Mouse (Mus musculus) MEL (cell line): ENCODE data around the gene Kctd7. TPM values are rescaled to one million over a fixed set of nuclear protein-coding genes. Genes with fewer than 3 reads are reported as not detected.

ENCODE experiments used
- DNase-seq: peaks from one replicate; pipeline ENCODE4 v3.0.0; 2011; ENCODE audit warnings: low read depth, low spot score
- H3K27ac ChIP-seq: 2 replicates; pipeline ENCODE4 v1.5.1; 2012; ENCODE audit warnings: low read depth, mild to moderate bottlenecking, control low read depth, low read length, moderate library complexity; ENCODE audit not compliant: control insufficient read depth
- H3K27me3 ChIP-seq, 2 experiments: fragments of 150-350 bp in 1 of 2; sonication (generic) in 1 of 2; 2 replicates each; pipeline ENCODE4 v1.6.1; 2012; ENCODE audit warnings: low read length in 2 of 2, mild to moderate bottlenecking in 2 of 2, improper control_type of control experiment in 1 of 2, moderate library complexity in 1 of 2; ENCODE audit not compliant: insufficient read depth in 2 of 2, control insufficient read depth in 1 of 2
- H3K36me3 ChIP-seq, 2 experiments: 2 replicates each; pipeline ENCODE4 v1.6.1; 2012 to 2014; ENCODE audit warnings: low read length in 2 of 2, improper control_type of control experiment in 1 of 2, inconsistent platforms in 1 of 2, mild to moderate bottlenecking in 1 of 2; ENCODE audit not compliant: insufficient read depth in 2 of 2, control insufficient read depth in 1 of 2
- H3K4me1 ChIP-seq, 2 experiments: fragments of 150-350 bp in 1 of 2; sonication (generic) in 1 of 2; 2 replicates each; pipeline ENCODE4 v1.6.1; 2012; ENCODE audit warnings: low read length in 2 of 2, improper control_type of control experiment in 1 of 2, mild to moderate bottlenecking in 1 of 2; ENCODE audit not compliant: insufficient read depth in 2 of 2, control insufficient read depth in 1 of 2
- H3K4me3 ChIP-seq, 2 experiments: fragments of 150-350 bp in 1 of 2; sonication (generic) in 1 of 2; 2 replicates each; pipeline ENCODE4 v1.5.1; 2012; ENCODE audit warnings: low read depth in 2 of 2, low read length in 2 of 2, mild to moderate bottlenecking in 2 of 2, moderate library complexity in 2 of 2, control low read depth in 1 of 2, improper control_type of control experiment in 1 of 2; ENCODE audit not compliant: control insufficient read depth in 1 of 2, insufficient read depth in 1 of 2
- H3K79me2 ChIP-seq: 2 replicates; pipeline ENCODE4 v1.6.1; 2012; ENCODE audit warnings: mild to moderate bottlenecking, low read length, moderate library complexity; ENCODE audit not compliant: control insufficient read depth, poor library complexity, insufficient read depth
- H3K9ac ChIP-seq: 2 replicates; pipeline ENCODE4 v1.6.1; 2012; ENCODE audit warnings: low read depth, mild to moderate bottlenecking, control low read depth, low read length, moderate library complexity; ENCODE audit not compliant: control insufficient read depth, poor library complexity, severe bottlenecking
- H3K9me3 ChIP-seq: fragments of 150-350 bp; sonication (generic); replicated peaks from 2 replicates; pipeline ENCODE4 v1.6.1; 2012; ENCODE audit warnings: mild to moderate bottlenecking, low read length, improper control_type of control experiment, moderate library complexity; ENCODE audit not compliant: insufficient read depth
- BHLHE40 ChIP-seq: IDR thresholded peaks from 2 replicates; pipeline ENCODE4 v1.6.1; 2012; ENCODE audit warnings: low read depth, mild to moderate bottlenecking, inconsistent platforms, low read length, improper control_type of control experiment, borderline replicate concordance
- CHD1 ChIP-seq: IDR thresholded peaks from 2 replicates; pipeline ENCODE4 v1.6.1; 2012; ENCODE audit warnings: low read depth, mild to moderate bottlenecking, inconsistent platforms, low read length, improper control_type of control experiment
- EP300 ChIP-seq, 2 experiments: IDR thresholded peaks; 2 replicates each; pipeline ENCODE4 v1.6.1; 2011; ENCODE audit warnings: improper control_type of control experiment in 2 of 2, low read length in 2 of 2, low read depth in 1 of 2, mild to moderate bottlenecking in 1 of 2
- ETS1 ChIP-seq: IDR thresholded peaks from 2 replicates; pipeline ENCODE4 v1.6.1; 2012; ENCODE audit warnings: low read depth, mild to moderate bottlenecking, inconsistent platforms, low read length, improper control_type of control experiment, moderate library complexity
- GATA1 ChIP-seq: IDR thresholded peaks from 2 replicates; pipeline ENCODE4 v1.6.1; 2011; ENCODE audit warnings: low read depth, low read length, improper control_type of control experiment
- HCFC1 ChIP-seq: IDR thresholded peaks from 2 replicates; pipeline ENCODE4 v1.6.1; 2012; ENCODE audit warnings: low read depth, mild to moderate bottlenecking, inconsistent platforms, low read length, improper control_type of control experiment, moderate library complexity
- MAFK ChIP-seq: IDR thresholded peaks from 2 replicates; pipeline ENCODE4 v1.6.1; 2011; ENCODE audit warnings: low read depth, mild to moderate bottlenecking, low read length, improper control_type of control experiment, borderline replicate concordance
- MAX ChIP-seq: IDR thresholded peaks from 2 replicates; pipeline ENCODE4 v1.6.1; 2011; ENCODE audit warnings: low read length, improper control_type of control experiment
- MXI1 ChIP-seq: IDR thresholded peaks from 2 replicates; pipeline ENCODE4 v1.6.1; 2011; ENCODE audit warnings: mild to moderate bottlenecking, low read depth, low read length, improper control_type of control experiment
- NRF1 ChIP-seq: IDR thresholded peaks from 2 replicates; pipeline ENCODE4 v1.6.1; 2014; ENCODE audit warnings: low read depth, mild to moderate bottlenecking, inconsistent platforms, low read length, improper control_type of control experiment, moderate library complexity; ENCODE audit not compliant: poor library complexity, insufficient read depth, severe bottlenecking
- POLR2AphosphoS2 ChIP-seq: IDR thresholded peaks from 2 replicates; pipeline ENCODE4 v1.6.1; 2011; ENCODE audit warnings: low read length, improper control_type of control experiment
- POLR2AphosphoS5 ChIP-seq: IDR thresholded peaks from 2 replicates; pipeline ENCODE4 v1.6.1; 2012; ENCODE audit warnings: low read depth, borderline replicate concordance, mild to moderate bottlenecking, inconsistent platforms, low read length, moderate library complexity, mixed read lengths
- RAD21 ChIP-seq: IDR thresholded peaks from 2 replicates; pipeline ENCODE4 v1.6.1; 2011; ENCODE audit warnings: mild to moderate bottlenecking, low read depth, low read length, improper control_type of control experiment
- RCOR1 ChIP-seq: IDR thresholded peaks from 2 replicates; pipeline ENCODE4 v1.6.1; 2012; ENCODE audit warnings: low read depth, mild to moderate bottlenecking, inconsistent platforms, low read length, improper control_type of control experiment
- SIN3A ChIP-seq: IDR thresholded peaks from 2 replicates; pipeline ENCODE4 v1.6.1; 2012; ENCODE audit warnings: low read length, improper control_type of control experiment, inconsistent platforms
- UBTF ChIP-seq: IDR thresholded peaks from 2 replicates; pipeline ENCODE4 v1.6.1; 2012; ENCODE audit warnings: low read depth, mild to moderate bottlenecking, inconsistent platforms, low read length, improper control_type of control experiment, moderate library complexity, borderline replicate concordance; ENCODE audit not compliant: insufficient read depth
- ZC3H11A ChIP-seq: IDR thresholded peaks from 2 replicates; pipeline ENCODE4 v1.6.1; 2012; ENCODE audit warnings: low read depth, mild to moderate bottlenecking, inconsistent platforms, low read length, improper control_type of control experiment
- ZKSCAN1 ChIP-seq: IDR thresholded peaks from 2 replicates; pipeline ENCODE4 v1.6.1; 2012; ENCODE audit warnings: low read depth, mild to moderate bottlenecking, inconsistent platforms, low read length, improper control_type of control experiment, moderate library complexity
- polyA plus RNA-seq, 2 experiments: library from polyadenylated mRNA; stranded (reverse) in 1 of 2; unstranded in 1 of 2; fragments of >175 nt in 1 of 2; fragments of >200 nt in 1 of 2; gene quantifications; 2 replicates each; pipeline versions ENCODE4 v1.2.1 to v1.2.4; 2012; ENCODE audit warnings: low replicate concordance in 2 of 2, low read depth in 1 of 2; ENCODE audit not compliant: insufficient read length in 2 of 2, insufficient read depth in 1 of 2, missing spikeins in 1 of 2
- total RNA-seq: library from RNA; depleted of rRNA; stranded (reverse); fragments of 300-350 nt; gene quantifications from 2 replicates; pipeline ENCODE4 v1.2.3, GENCODE M21; 2012

The Kctd7 gene
- total and polyA plus RNA-seq, 3 experiments: 5.8 to 7.0 TPM; not detected in 1

DNA sequence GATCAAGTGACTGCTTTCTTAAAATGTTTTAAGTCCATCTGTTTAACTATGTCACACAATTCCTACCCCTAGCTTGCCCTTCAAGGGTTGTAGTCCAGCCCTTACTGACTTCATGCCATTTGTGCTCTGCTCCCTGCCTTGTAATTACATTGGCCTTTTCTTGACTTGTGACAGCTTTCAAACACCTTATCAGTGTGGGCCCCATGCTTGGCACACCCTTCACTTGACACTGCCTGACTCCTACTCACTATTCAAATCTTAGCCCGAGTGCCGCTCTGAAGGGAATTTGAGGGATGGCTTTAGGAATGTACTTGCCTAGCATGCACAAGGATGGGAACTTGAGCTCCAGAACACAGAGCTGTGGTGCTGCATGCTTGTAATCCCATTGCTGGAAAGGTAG lies 46.8 kb upstream of the Kctd7 start:
- H3K9ac ChIP-seq: no peak overlapping the region
- DNase-seq: peak; percentile 48
- H3K27ac ChIP-seq: no peak overlapping the region
- no peaks in the 10 kb centered on the region for H3K9me3 ChIP-seq
- H3K4me1 ChIP-seq: peaks cover 5 to 9% of the 10 kb centered on the region in 2 experiments
- peak; percentile 42; the same call in 1 of the 2 replicates for TF ChIP-seq SIN3A
- TF ChIP-seq GATA1: peak; percentile 61
- no peak for TF ChIP-seq HCFC1
- no peak for TF ChIP-seq NRF1
- TF ChIP-seq RCOR1: no peak
- TF ChIP-seq CHD1: no peak
- peak; percentile 63 for TF ChIP-seq MXI1
- TF ChIP-seq EP300 (IDR thresholded peaks at IDR 0.05; ENCODE audit: low read depth in 1 of 2, low read length in 2 of 2): peak in 1 of 2 experiments; percentile 41; a peak in 2 of 4 replicates
- peak; percentile 53; the same call in 1 of the 2 replicates for TF ChIP-seq MAX
- no peaks in the 10 kb centered on the region for H3K79me2 ChIP-seq
- H3K36me3 ChIP-seq: peaks cover 0 to 4% of the 10 kb centered on the region in 2 experiments; a peak in 2 of 4 replicates
- H3K27me3 ChIP-seq: no peaks in the 10 kb centered on the region
- no peak overlapping the region for H3K4me3 ChIP-seq

DNA sequence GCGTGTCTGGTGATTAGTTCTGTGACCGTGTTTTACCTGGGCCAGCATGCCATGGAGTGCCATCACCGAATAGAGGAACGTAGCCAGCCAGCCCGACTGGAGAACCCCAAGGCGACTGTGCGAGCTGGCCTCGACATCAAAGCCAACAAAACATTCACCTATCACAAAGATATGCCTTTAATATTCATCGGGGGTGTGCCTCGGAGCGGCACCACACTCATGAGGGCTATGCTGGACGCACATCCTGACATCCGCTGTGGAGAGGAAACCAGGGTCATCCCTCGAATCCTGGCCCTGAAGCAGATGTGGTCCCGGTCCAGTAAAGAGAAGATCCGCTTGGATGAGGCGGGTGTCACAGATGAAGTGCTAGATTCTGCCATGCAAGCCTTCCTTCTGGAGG lies 42.9 kb upstream of the Kctd7 start:
- Histone ChIP-seq H3K79me2 (no peaks in the 10 kb centered on the region), H3K9ac (no peak overlapping the region)
- no peak for TF ChIP-seq POLR2AphosphoS2
- no peak for TF ChIP-seq ZC3H11A
- TF ChIP-seq RAD21: no peak
- no peak for TF ChIP-seq POLR2AphosphoS5
- TF ChIP-seq ETS1: no peak
- no peak for TF ChIP-seq CHD1
- TF ChIP-seq MAFK: no peak
- TF ChIP-seq NRF1: no peak
- TF ChIP-seq BHLHE40: no peak
- no peak for TF ChIP-seq UBTF
- TF ChIP-seq ZKSCAN1: no peak
- TF ChIP-seq, all 39 proteins: peak for 0
- H3K4me1 ChIP-seq: peaks cover 5 to 9% of the 10 kb centered on the region in 2 experiments
- H3K36me3 ChIP-seq: peaks cover 0 to 4% of the 10 kb centered on the region in 2 experiments; a peak in 2 of 4 replicates
- no peak overlapping the region for H3K4me3 ChIP-seq
- H3K27me3 ChIP-seq: no peaks in the 10 kb centered on the region
- DNase-seq: no peak
- no peaks in the 10 kb centered on the region for H3K9me3 ChIP-seq
- H3K27ac ChIP-seq: no peak overlapping the region
